Mouse (Mus musculus) midbrain, embryonic 14.5 days (tissue): ENCODE data around the gene Barx2. TPM values are rescaled to one million over a fixed set of nuclear protein-coding genes. Genes with fewer than 3 reads are reported as not detected.
A peak's percentile ranks its signal among the peaks of the same experiment; 100 is the strongest.

Experiments used
- ATAC-seq: fragments of 200-750 bp; cut with Nextera tagmentation; 2 replicates; pipeline ENCODE4 v1.8.0; 2017; ENCODE audit warnings: moderate number of reproducible peaks, moderate library complexity; ENCODE audit not compliant: low FRiP score, low TSS enrichment
- DNase-seq: peaks from one replicate; pipeline ENCODE4 v3.0.0-alpha.2; 2015
- H3K27ac ChIP-seq: fragments of 300-500 bp; sonication (generic); replicated peaks from 2 replicates; pipeline ENCODE4 v1.5.1; 2014; ENCODE audit warnings: mild to moderate bottlenecking, low read depth, low read length, moderate library complexity
- H3K27me3 ChIP-seq: fragments of 300-500 bp; sonication (generic); 2 replicates; pipeline ENCODE4 v1.6.1; 2014; ENCODE audit warnings: low read length, control low read depth, mixed read lengths; ENCODE audit not compliant: control insufficient read depth, insufficient read depth
- H3K36me3 ChIP-seq: fragments of 300-500 bp; sonication (generic); 2 replicates; pipeline ENCODE4 v1.6.1; 2014; ENCODE audit warnings: low read length, control low read depth; ENCODE audit not compliant: control insufficient read depth, insufficient read depth
- H3K4me1 ChIP-seq: fragments of 300-500 bp; sonication (generic); 2 replicates; pipeline ENCODE4 v1.6.1; 2014; ENCODE audit warnings: mild to moderate bottlenecking, antibody characterized with exemption, low read length, control low read depth; ENCODE audit not compliant: control insufficient read depth, insufficient read depth
- H3K4me2 ChIP-seq: fragments of 300-500 bp; sonication (generic); 2 replicates; pipeline ENCODE4 v1.6.1; 2014; ENCODE audit warnings: mild to moderate bottlenecking, low read length, moderate library complexity
- H3K4me3 ChIP-seq: fragments of 300-500 bp; sonication (generic); replicated peaks from 2 replicates; pipeline ENCODE4 v1.5.1; 2014; ENCODE audit warnings: low read depth, low read length
- H3K9ac ChIP-seq: fragments of 300-500 bp; sonication (generic); replicated peaks from 2 replicates; pipeline ENCODE4 v1.6.1; 2014; ENCODE audit warnings: mild to moderate bottlenecking, low read length, moderate library complexity
- H3K9me3 ChIP-seq: fragments of 300-500 bp; sonication (generic); 2 replicates; pipeline ENCODE4 v1.6.1; 2016; ENCODE audit warnings: low read length, control low read depth, mixed read lengths; ENCODE audit not compliant: control insufficient read depth
- WGBS: fragments of 180-500 bp; shearing (Covaris S2); extraction: QIAGEN DNeasy Blood & Tissue Kit; methylation state at CpG from one replicate; pipeline ENCODE4 v1.1.7; 2014; 5-methylcytosine and 5-hydroxymethylcytosine counted together
- polyA plus RNA-seq: library from polyadenylated mRNA; unstranded; fragments of >200 nt; fragmentation: Nextera tagmentation; extraction: Ambion mirVana; gene quantifications from 2 replicates; pipeline ENCODE4 v1.2.1, GENCODE M21; 2014

Barx2 gene
- polyA plus RNA-seq, 1 experiment from 2014 or later: 0.11 TPM

DNA sequence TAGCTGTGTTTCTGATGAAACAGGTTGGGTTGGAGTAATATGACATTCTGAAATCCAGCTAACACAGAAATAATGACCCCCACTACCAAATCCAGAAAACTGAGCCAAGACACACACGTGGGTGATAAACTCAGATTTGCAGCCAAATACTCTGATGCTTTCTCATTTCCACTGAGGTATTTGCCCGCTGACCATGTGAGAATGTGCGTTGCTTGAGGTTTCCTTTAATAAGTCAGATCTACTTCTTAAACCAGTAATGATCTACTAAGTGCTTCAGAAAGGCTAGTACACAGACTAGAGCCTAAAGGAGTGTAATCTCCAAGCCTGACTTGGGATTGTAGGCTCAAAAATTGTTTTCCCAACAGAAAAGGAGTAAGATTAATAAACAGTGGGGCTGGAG lies 39.0 kb downstream of the Barx2 start:
- Histone ChIP-seq H3K9ac (no peak overlapping the region), H3K4me1 (no peaks in the 10 kb centered on the region), H3K27me3 (no peaks in the 10 kb centered on the region), H3K9me3 (no peaks in the 10 kb centered on the region), H3K27ac (no peak overlapping the region), H3K4me2 (no peak overlapping the region), H3K36me3 (no peaks in the 10 kb centered on the region), H3K4me3 (no peak overlapping the region)
- ATAC-seq (no peak), DNase-seq (no peak)
- 90% methylated on average over 3 of the region's 3 CpGs for WGBS

DNA sequence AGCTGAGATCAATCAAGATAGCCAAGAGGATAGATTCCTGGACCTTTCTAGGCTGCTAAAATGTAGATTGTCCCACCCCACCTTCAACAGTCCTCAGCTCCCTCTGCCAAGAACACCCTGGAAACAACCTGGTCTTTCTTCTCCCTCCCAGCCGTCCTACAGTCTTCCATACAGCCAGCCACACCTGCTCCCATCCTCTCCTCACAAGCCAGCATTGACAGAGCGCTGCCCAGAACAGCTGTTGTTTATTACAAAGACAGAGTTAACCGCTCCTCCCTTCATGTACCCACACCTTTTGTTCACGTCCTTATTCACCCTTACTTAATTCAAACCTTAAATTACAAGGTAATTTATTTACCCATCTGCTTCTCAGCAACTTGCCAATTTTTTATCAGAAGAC lies 41.9 kb downstream of the Barx2 start:
- H3K4me2 ChIP-seq: no peak overlapping the region
- no peak overlapping the region for H3K27ac ChIP-seq
- H3K4me3 ChIP-seq: no peak overlapping the region
- H3K36me3 ChIP-seq: no peaks in the 10 kb centered on the region
- H3K4me1 ChIP-seq: no peaks in the 10 kb centered on the region
- H3K27me3 ChIP-seq: no peaks in the 10 kb centered on the region
- H3K9me3 ChIP-seq: no peaks in the 10 kb centered on the region
- H3K9ac ChIP-seq: no peak overlapping the region
- ATAC-seq (no peak), DNase-seq (no peak)
- WGBS: 61% methylated on average over 4 of the region's 4 CpGs

DNA sequence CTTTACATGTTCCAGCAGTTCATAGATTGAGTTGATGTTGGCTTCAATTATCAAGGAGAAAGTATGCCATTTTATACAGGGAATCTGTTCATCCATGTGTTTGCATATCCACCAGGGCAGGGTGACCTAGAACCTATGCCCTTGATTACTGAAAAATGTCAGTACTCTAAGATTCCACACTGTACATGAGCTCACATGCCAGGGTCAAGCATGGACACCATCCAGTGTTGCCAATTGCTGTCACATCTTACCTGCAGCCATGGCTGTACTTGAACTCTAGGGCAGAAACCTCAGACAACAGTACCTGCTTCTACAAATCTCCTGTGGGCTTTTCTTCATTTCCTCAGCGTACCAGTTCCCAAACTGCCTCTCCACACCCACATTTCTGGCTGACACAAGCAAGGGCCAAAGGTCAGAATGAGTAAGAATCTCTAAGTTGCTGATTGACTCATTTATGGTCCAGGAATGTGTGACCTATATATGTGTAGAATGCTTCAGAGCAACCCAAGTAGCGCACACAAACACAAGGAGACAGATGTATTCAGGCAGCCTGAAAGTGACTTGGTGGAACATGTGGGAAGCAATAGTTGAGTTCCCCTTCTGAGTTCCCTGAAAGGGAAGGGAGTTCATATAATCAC lies 44.3 kb downstream of the Barx2 start:
- ATAC-seq (no peak), DNase-seq (no peak)
- Histone ChIP-seq H3K9me3 (no peaks in the 10 kb centered on the region), H3K9ac (no peak overlapping the region), H3K4me1 (no peaks in the 10 kb centered on the region), H3K27me3 (no peaks in the 10 kb centered on the region), H3K4me2 (no peak overlapping the region), H3K4me3 (no peak overlapping the region), H3K27ac (no peak overlapping the region), H3K36me3 (no peaks in the 10 kb centered on the region)
- 94% methylated on average over 2 of the region's 2 CpGs for WGBS

DNA sequence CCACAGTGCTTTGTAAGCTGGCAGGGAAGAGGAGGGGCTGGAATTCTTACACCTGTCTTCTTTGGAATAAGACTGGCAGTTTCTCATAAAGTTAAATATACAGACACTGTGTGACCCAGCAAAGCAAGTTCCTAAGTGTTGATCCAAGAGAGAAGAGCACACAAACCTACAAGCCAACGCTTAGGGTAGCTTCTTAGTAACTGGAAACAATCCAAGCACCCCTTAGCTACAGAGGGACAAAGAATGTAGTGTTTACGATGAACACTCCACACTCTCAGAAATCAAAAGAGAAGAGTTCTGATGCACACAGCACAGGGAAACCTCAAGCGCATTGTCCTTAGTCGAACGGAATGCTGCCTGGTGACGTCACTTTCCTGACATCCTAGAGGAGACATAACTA lies 49.4 kb downstream of the Barx2 start:
- Histone ChIP-seq H3K9ac (no peak overlapping the region), H3K27me3 (no peaks in the 10 kb centered on the region), H3K36me3 (no peaks in the 10 kb centered on the region), H3K27ac (no peak overlapping the region), H3K4me1 (no peaks in the 10 kb centered on the region), H3K4me3 (no peak overlapping the region), H3K9me3 (no peaks in the 10 kb centered on the region), H3K4me2 (no peak overlapping the region)
- WGBS: 77% methylated on average over 6 of the region's 6 CpGs
- DNase-seq: no peak
- no peak for ATAC-seq

DNA sequence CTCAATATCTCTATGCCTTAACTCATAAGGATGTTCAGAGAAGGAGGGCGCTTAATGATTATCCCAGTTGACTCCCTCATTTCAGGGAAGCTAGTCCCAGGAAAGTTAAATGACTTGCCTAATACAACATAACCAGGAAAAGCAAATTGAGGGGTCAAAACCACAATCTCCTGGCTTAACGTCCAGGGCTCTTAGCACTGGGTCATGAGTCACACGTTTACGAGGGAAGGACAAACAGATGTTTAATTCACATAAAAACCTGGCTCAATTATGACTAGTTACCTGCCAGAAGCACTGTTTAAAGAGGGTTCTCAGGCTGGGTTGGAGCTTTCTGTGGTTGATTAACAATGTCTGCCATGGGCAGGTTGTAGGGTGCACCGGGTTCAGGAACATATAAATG lies 53.8 kb downstream of the Barx2 start:
- H3K27me3 ChIP-seq: no peaks in the 10 kb centered on the region
- no peak overlapping the region for H3K9ac ChIP-seq
- H3K4me3 ChIP-seq: no peak overlapping the region
- no peak for ATAC-seq
- no peak overlapping the region for H3K4me2 ChIP-seq
- peaks cover 4% of the 10 kb centered on the region; the same call in 1 of the 2 replicates for H3K4me1 ChIP-seq
- H3K27ac ChIP-seq: no peak overlapping the region
- DNase-seq: no peak
- no peaks in the 10 kb centered on the region for H3K9me3 ChIP-seq
- no peaks in the 10 kb centered on the region for H3K36me3 ChIP-seq
- 90% methylated on average over 5 of the region's 5 CpGs for WGBS

DNA sequence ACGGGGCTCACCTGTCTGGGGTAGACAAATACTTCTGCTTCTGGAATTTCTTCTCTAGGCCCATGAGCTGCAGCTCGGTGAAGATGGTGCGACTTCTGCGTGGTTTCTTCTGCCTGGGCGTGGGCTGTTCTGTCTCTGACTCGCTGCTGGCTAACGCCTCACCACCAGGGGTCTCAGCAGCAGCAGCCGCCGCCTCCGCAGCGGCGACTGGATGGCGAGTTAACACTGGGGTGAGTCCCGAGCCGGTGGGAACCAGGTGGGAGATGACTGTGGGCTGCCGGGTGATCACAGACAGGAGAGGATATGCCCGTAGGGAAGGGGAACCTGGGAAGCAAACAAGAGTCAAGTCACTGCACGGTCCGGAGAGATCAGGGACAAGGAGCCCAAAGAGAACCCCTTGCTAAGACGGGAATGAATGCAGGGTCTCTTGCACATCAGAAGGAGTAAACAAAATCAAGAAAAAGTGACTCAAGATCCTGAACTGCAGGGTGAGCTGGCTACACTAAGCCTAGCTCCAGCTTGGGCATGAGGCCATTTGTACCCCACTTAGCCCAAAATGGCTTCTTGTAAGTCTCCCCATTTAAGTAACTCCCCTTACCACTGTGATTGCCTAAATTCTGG lies 54.4 kb downstream of the Barx2 start:
- H3K9me3 ChIP-seq: no peaks in the 10 kb centered on the region
- H3K27me3 ChIP-seq: no peaks in the 10 kb centered on the region
- H3K4me3 ChIP-seq: 0 out of 2 replicates have a peak overlapping the region, but pooled peaks have one; percentile 2
- H3K36me3 ChIP-seq: no peaks in the 10 kb centered on the region
- WGBS: 7% methylated on average over 20 of the region's 20 CpGs
- peak overlapping the region; percentile 47 for H3K4me2 ChIP-seq
- no peak overlapping the region; the same call in 1 of the 2 replicates for H3K9ac ChIP-seq
- no peak overlapping the region for H3K27ac ChIP-seq
- peak; percentile 69; the same call in 1 of the 2 replicates for ATAC-seq
- peaks cover 4% of the 10 kb centered on the region; the same call in 1 of the 2 replicates for H3K4me1 ChIP-seq
- peak; percentile 78 for DNase-seq

DNA sequence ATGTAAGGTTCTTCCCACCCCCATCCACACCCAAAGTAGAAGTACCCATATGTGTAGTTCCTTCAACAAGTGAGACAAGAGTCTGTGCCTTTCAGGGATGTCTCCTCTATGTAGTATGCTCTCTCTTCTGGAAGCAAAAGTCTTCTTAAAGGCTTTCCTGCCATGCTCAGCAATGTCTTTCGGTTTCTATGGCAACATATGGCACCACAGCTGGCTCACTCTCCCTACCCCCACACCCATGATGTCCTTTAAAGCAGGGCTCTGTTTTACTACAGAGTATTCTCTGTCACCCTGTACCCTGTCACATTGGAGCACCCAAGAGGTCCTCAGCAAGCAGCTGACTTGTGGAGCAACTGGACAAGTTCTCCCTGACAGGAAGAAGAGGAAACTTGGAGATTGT lies 55.8 kb downstream of the Barx2 start:
- ATAC-seq (no peak), DNase-seq (peak; percentile 35)
- Histone ChIP-seq H3K9ac (no peak overlapping the region), H3K4me2 (no peak overlapping the region), H3K4me1 (peaks cover 4% of the 10 kb centered on the region; the same call in 1 of the 2 replicates), H3K36me3 (no peaks in the 10 kb centered on the region), H3K27me3 (no peaks in the 10 kb centered on the region), H3K9me3 (no peaks in the 10 kb centered on the region), H3K27ac (no peak overlapping the region), H3K4me3 (no peak overlapping the region)
- WGBS: 90% methylated on average over 1 of the region's 1 CpGs

DNA sequence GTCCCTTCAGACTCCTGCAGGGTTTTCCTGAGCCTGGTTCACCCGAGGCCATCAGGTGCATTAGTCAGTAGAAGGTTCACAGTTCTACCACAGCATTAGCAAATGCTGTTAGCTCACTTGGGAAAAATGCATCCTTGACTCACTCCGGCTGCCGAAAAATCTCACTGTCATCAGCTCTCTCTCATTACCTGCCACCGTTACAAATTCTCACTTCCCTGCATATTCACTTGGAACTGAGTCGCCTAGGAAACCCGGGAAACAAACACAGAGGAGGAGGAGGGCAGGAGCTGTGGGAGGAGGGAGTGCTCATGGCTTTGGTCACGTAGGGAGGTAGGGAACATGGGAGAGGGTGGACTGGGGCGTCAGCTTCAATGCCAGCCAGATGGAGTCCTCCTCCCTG lies 56.8 kb downstream of the Barx2 start:
- no peaks in the 10 kb centered on the region for H3K9me3 ChIP-seq
- H3K4me2 ChIP-seq: no peak overlapping the region
- no peak overlapping the region for H3K4me3 ChIP-seq
- no peak overlapping the region for H3K27ac ChIP-seq
- H3K27me3 ChIP-seq: no peaks in the 10 kb centered on the region
- 50% methylated on average over 8 of the region's 8 CpGs for WGBS
- DNase-seq (no peak), ATAC-seq (no peak)
- H3K4me1 ChIP-seq: peaks cover 4% of the 10 kb centered on the region; the same call in 1 of the 2 replicates
- H3K36me3 ChIP-seq: no peaks in the 10 kb centered on the region
- no peak overlapping the region for H3K9ac ChIP-seq

DNA sequence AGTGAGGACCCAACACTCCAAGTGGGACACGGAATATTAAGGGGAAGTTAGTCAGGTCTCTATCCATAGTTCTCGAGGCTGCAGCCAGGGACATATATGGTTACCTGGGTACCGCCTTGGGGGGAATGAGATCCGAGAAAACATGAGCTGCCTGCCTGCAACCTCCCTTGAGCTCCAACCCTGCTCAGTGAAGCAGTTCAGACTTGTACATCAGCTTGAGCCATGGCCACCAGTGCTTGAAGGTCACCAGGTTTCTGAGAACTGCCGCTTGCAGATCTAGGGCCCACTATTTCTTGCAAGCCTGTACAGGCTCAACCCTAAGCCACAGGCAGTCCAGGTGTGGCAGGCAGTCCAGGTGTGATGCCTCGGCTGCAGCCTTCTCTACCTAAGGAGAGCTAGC lies 57.6 kb downstream of the Barx2 start:
- Histone ChIP-seq H3K4me1 (peaks cover 4% of the 10 kb centered on the region; the same call in 1 of the 2 replicates), H3K27ac (no peak overlapping the region), H3K9ac (no peak overlapping the region), H3K27me3 (no peaks in the 10 kb centered on the region), H3K36me3 (no peaks in the 10 kb centered on the region), H3K9me3 (no peaks in the 10 kb centered on the region), H3K4me3 (no peak overlapping the region), H3K4me2 (no peak overlapping the region)
- DNase-seq (no peak), ATAC-seq (no peak)
- 91% methylated on average over 6 of the region's 6 CpGs for WGBS
